Mouse (Mus musculus) MEL (cell line): Measurements from ENCODE around the gene AW011738. TPM values are rescaled to one million over a fixed set of nuclear protein-coding genes. Genes with fewer than 3 reads are reported as not detected.

ENCODE experiments used
- DNase-seq: peaks from one replicate; pipeline ENCODE4 v3.0.0; 2011; ENCODE audit warnings: low read depth, low spot score
- H3K27ac ChIP-seq: 2 replicates; pipeline ENCODE4 v1.5.1; 2012; ENCODE audit warnings: low read depth, mild to moderate bottlenecking, control low read depth, low read length, moderate library complexity; ENCODE audit not compliant: control insufficient read depth
- H3K27me3 ChIP-seq, 2 experiments: fragments of 150-350 bp in 1 of 2; sonication (generic) in 1 of 2; 2 replicates each; pipeline ENCODE4 v1.6.1; 2012; ENCODE audit warnings: low read length in 2 of 2, mild to moderate bottlenecking in 2 of 2, improper control_type of control experiment in 1 of 2, moderate library complexity in 1 of 2; ENCODE audit not compliant: insufficient read depth in 2 of 2, control insufficient read depth in 1 of 2
- H3K36me3 ChIP-seq, 2 experiments: 2 replicates each; pipeline ENCODE4 v1.6.1; 2012 to 2014; ENCODE audit warnings: low read length in 2 of 2, improper control_type of control experiment in 1 of 2, inconsistent platforms in 1 of 2, mild to moderate bottlenecking in 1 of 2; ENCODE audit not compliant: insufficient read depth in 2 of 2, control insufficient read depth in 1 of 2
- H3K4me1 ChIP-seq, 2 experiments: fragments of 150-350 bp in 1 of 2; sonication (generic) in 1 of 2; 2 replicates each; pipeline ENCODE4 v1.6.1; 2012; ENCODE audit warnings: low read length in 2 of 2, improper control_type of control experiment in 1 of 2, mild to moderate bottlenecking in 1 of 2; ENCODE audit not compliant: insufficient read depth in 2 of 2, control insufficient read depth in 1 of 2
- H3K4me3 ChIP-seq, 2 experiments: fragments of 150-350 bp in 1 of 2; sonication (generic) in 1 of 2; 2 replicates each; pipeline ENCODE4 v1.5.1; 2012; ENCODE audit warnings: low read depth in 2 of 2, low read length in 2 of 2, mild to moderate bottlenecking in 2 of 2, moderate library complexity in 2 of 2, control low read depth in 1 of 2, improper control_type of control experiment in 1 of 2; ENCODE audit not compliant: control insufficient read depth in 1 of 2, insufficient read depth in 1 of 2
- H3K79me2 ChIP-seq: 2 replicates; pipeline ENCODE4 v1.6.1; 2012; ENCODE audit warnings: mild to moderate bottlenecking, low read length, moderate library complexity; ENCODE audit not compliant: control insufficient read depth, poor library complexity, insufficient read depth
- H3K9ac ChIP-seq: 2 replicates; pipeline ENCODE4 v1.6.1; 2012; ENCODE audit warnings: low read depth, mild to moderate bottlenecking, control low read depth, low read length, moderate library complexity; ENCODE audit not compliant: control insufficient read depth, poor library complexity, severe bottlenecking
- H3K9me3 ChIP-seq: fragments of 150-350 bp; sonication (generic); replicated peaks from 2 replicates; pipeline ENCODE4 v1.6.1; 2012; ENCODE audit warnings: mild to moderate bottlenecking, low read length, improper control_type of control experiment, moderate library complexity; ENCODE audit not compliant: insufficient read depth
- BHLHE40 ChIP-seq: IDR thresholded peaks from 2 replicates; pipeline ENCODE4 v1.6.1; 2012; ENCODE audit warnings: low read depth, mild to moderate bottlenecking, inconsistent platforms, low read length, improper control_type of control experiment, borderline replicate concordance
- CHD2 ChIP-seq: IDR thresholded peaks from 2 replicates; pipeline ENCODE4 v1.6.1; 2011; ENCODE audit warnings: low read length, improper control_type of control experiment
- E2F4 ChIP-seq: IDR thresholded peaks from 2 replicates; pipeline ENCODE4 v1.6.1; 2011; ENCODE audit warnings: low read depth, low read length, improper control_type of control experiment, borderline replicate concordance
- ELF1 ChIP-seq: IDR thresholded peaks from 2 replicates; pipeline ENCODE4 v1.6.1; 2014; ENCODE audit warnings: low read depth, mild to moderate bottlenecking, inconsistent platforms, low read length, improper control_type of control experiment, moderate library complexity
- EP300 ChIP-seq, 2 experiments: IDR thresholded peaks; 2 replicates each; pipeline ENCODE4 v1.6.1; 2011; ENCODE audit warnings: improper control_type of control experiment in 2 of 2, low read length in 2 of 2, low read depth in 1 of 2, mild to moderate bottlenecking in 1 of 2
- ETS1 ChIP-seq: IDR thresholded peaks from 2 replicates; pipeline ENCODE4 v1.6.1; 2012; ENCODE audit warnings: low read depth, mild to moderate bottlenecking, inconsistent platforms, low read length, improper control_type of control experiment, moderate library complexity
- GATA1 ChIP-seq: IDR thresholded peaks from 2 replicates; pipeline ENCODE4 v1.6.1; 2011; ENCODE audit warnings: low read depth, low read length, improper control_type of control experiment
- HCFC1 ChIP-seq: IDR thresholded peaks from 2 replicates; pipeline ENCODE4 v1.6.1; 2012; ENCODE audit warnings: low read depth, mild to moderate bottlenecking, inconsistent platforms, low read length, improper control_type of control experiment, moderate library complexity
- KAT2A ChIP-seq: conservative IDR thresholded peaks from 2 replicates; pipeline ENCODE4 v1.6.1; 2012; ENCODE audit warnings: low read depth, low read length, improper control_type of control experiment, inconsistent platforms
- MAFK ChIP-seq: IDR thresholded peaks from 2 replicates; pipeline ENCODE4 v1.6.1; 2011; ENCODE audit warnings: low read depth, mild to moderate bottlenecking, low read length, improper control_type of control experiment, borderline replicate concordance
- MAX ChIP-seq: IDR thresholded peaks from 2 replicates; pipeline ENCODE4 v1.6.1; 2011; ENCODE audit warnings: low read length, improper control_type of control experiment
- MAZ ChIP-seq: IDR thresholded peaks from 2 replicates; pipeline ENCODE4 v1.6.1; 2012; ENCODE audit warnings: low read depth, mild to moderate bottlenecking, inconsistent platforms, low read length, improper control_type of control experiment
- MEF2A ChIP-seq: IDR thresholded peaks from 2 replicates; pipeline ENCODE4 v1.6.1; 2014; ENCODE audit warnings: low read depth, mild to moderate bottlenecking, inconsistent platforms, low read length, improper control_type of control experiment; ENCODE audit not compliant: poor library complexity, insufficient replicate concordance, severe bottlenecking; ENCODE audit errors: extremely low read depth
- MXI1 ChIP-seq: IDR thresholded peaks from 2 replicates; pipeline ENCODE4 v1.6.1; 2011; ENCODE audit warnings: mild to moderate bottlenecking, low read depth, low read length, improper control_type of control experiment
- MYB ChIP-seq: IDR thresholded peaks from 2 replicates; pipeline ENCODE4 v1.6.1; 2011; ENCODE audit warnings: mild to moderate bottlenecking, low read depth, low read length, improper control_type of control experiment
- MYC ChIP-seq: IDR thresholded peaks from 2 replicates; pipeline ENCODE4 v1.6.1; 2011; ENCODE audit warnings: low read depth, mild to moderate bottlenecking, low read length, improper control_type of control experiment, moderate library complexity
- NRF1 ChIP-seq: IDR thresholded peaks from 2 replicates; pipeline ENCODE4 v1.6.1; 2014; ENCODE audit warnings: low read depth, mild to moderate bottlenecking, inconsistent platforms, low read length, improper control_type of control experiment, moderate library complexity; ENCODE audit not compliant: poor library complexity, insufficient read depth, severe bottlenecking
- POLR2A ChIP-seq, 2 experiments: IDR thresholded peaks; 2 replicates each; pipeline ENCODE4 v1.6.1; 2011 to 2012; ENCODE audit warnings: low read length in 2 of 2, mild to moderate bottlenecking in 2 of 2, control low read depth in 1 of 2, improper control_type of control experiment in 1 of 2, low read depth in 1 of 2, moderate library complexity in 1 of 2; ENCODE audit not compliant: control insufficient read depth in 1 of 2, insufficient read depth in 1 of 2, poor library complexity in 1 of 2
- RAD21 ChIP-seq: IDR thresholded peaks from 2 replicates; pipeline ENCODE4 v1.6.1; 2011; ENCODE audit warnings: mild to moderate bottlenecking, low read depth, low read length, improper control_type of control experiment
- SIN3A ChIP-seq: IDR thresholded peaks from 2 replicates; pipeline ENCODE4 v1.6.1; 2012; ENCODE audit warnings: low read length, improper control_type of control experiment, inconsistent platforms
- USF1 ChIP-seq: IDR thresholded peaks from 2 replicates; pipeline ENCODE4 v1.6.1; 2014; ENCODE audit warnings: low read depth, mild to moderate bottlenecking, inconsistent platforms, low read length, improper control_type of control experiment, moderate library complexity
- ZMIZ1 ChIP-seq: IDR thresholded peaks from 2 replicates; pipeline ENCODE4 v1.6.1; 2012; ENCODE audit warnings: low read depth, mild to moderate bottlenecking, inconsistent platforms, low read length, improper control_type of control experiment, moderate library complexity
- ZNF384 ChIP-seq: IDR thresholded peaks from 2 replicates; pipeline ENCODE4 v1.6.1; 2012; ENCODE audit warnings: low read depth, mild to moderate bottlenecking, inconsistent platforms, low read length, improper control_type of control experiment
- polyA plus RNA-seq, 2 experiments: library from polyadenylated mRNA; stranded (reverse) in 1 of 2; unstranded in 1 of 2; fragments of >175 nt in 1 of 2; fragments of >200 nt in 1 of 2; gene quantifications; 2 replicates each; pipeline versions ENCODE4 v1.2.1 to v1.2.4; 2012; ENCODE audit warnings: low replicate concordance in 2 of 2, low read depth in 1 of 2; ENCODE audit not compliant: insufficient read length in 2 of 2, insufficient read depth in 1 of 2, missing spikeins in 1 of 2
- total RNA-seq: library from RNA; depleted of rRNA; stranded (reverse); fragments of 300-350 nt; gene quantifications from 2 replicates; pipeline ENCODE4 v1.2.3, GENCODE M21; 2012

The AW011738 gene
- total and polyA plus RNA-seq, 3 experiments = 3.2 to 3.8 TPM; not detected in 1

- TF ChIP-seq CHD2 (no peak), ELF1 (no peak), KAT2A (no peak; the same call in 1 of the 2 replicates), EP300 (IDR thresholded peaks at IDR 0.05; ENCODE audit: low read depth in 1 of 2, low read length in 2 of 2) (peak; percentile 77 to 86), NRF1 (no peak), BHLHE40 (0 out of 2 replicates have a peak, but pooled peaks have one; percentile 9), MYB (no peak; the same call in 1 of the 2 replicates), SIN3A (peak; percentile 58; the same call in 1 of the 2 replicates), MXI1 (no peak; the same call in 1 of the 2 replicates), HCFC1 (peak; percentile 29; the same call in 1 of the 2 replicates), MAX (no peak), E2F4 (no peak), MYC (no peak), ZMIZ1 (no peak), MEF2A (no peak), GATA1 (peak; percentile 74), MAFK (no peak), RAD21 (no peak)
These were observed 17.6 kb upstream of the AW011738 start (continued) for GRCm38 (mm10) chr4:156185456-156185949.

DNA sequence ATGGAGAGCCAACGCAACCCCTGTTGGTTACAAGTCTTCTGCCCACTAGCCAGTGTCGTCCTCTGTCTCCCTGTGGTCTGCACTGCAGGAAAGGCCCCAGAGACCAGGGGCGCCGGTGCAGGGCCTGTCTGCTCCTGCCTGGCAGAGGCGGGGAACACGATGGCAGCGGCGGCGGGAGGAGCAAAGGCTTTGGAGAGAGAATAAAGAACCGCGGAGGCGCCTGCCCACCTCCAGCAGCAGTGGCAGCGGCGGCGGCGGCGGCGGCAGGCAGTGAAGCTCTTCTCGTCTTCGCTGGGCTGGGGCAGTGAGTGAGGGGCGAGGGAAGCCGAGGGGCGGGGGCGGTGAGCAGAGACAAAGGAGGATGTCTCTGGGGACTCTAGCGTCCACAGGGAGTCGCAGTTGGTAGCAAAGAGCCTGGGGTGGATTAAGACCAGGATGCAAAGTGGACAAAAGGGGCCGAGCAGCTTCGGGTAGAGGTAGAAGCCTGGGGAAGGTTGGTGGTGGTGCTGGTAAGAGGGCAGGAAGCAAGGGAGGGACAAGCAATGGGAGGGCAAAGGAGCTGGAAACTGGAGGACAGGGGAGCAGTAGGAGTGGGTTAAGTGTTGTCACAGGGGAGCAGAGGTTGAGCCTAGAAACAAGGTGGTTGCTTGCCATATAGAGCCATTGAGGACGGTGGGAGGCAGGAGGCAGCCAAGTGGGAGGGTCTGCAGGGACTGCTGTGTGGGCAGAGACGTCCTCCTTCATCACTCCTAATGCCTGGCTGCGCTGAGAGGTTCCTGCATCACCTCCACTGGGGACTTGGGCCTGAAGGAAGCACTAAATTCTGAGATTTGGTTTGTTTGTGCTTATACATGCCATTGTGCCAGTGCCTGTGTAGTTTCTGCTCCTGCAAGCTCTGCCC, 16.9 kb upstream of the AW011738 start:
- Histone ChIP-seq H3K27me3 (no peaks in the 10 kb centered on the region), H3K4me3 (peak overlapping the region; percentile 8 to 44; a peak in 3 of 4 replicates), H3K36me3 (peaks cover 0 to 19% of the 10 kb centered on the region in 2 experiments; a peak in 3 of 4 replicates), H3K79me2 (no peaks in the 10 kb centered on the region), H3K27ac (peak overlapping the region; percentile 75), H3K9me3 (no peaks in the 10 kb centered on the region), H3K4me1 (peaks cover 14 to 29% of the 10 kb centered on the region in 2 experiments), H3K9ac (peak overlapping the region; percentile 62)
- TF ChIP-seq USF1 (no peak), KAT2A (no peak), ETS1 (no peak), POLR2A (IDR thresholded peaks at IDR 0.05; ENCODE audit: control insufficient read depth in 1 of 2, insufficient read depth in 1 of 2, low read depth in 1 of 2, low read length in 2 of 2, poor library complexity in 1 of 2) (no peak), ZMIZ1 (no peak), MAZ (no peak), ZNF384 (no peak), SIN3A (0 out of 2 replicates have a peak, but pooled peaks have one; percentile 20)
- no peak for DNase-seq
